Mouse (Mus musculus) neural tube, embryonic 11.5 days (tissue): ENCODE results near the gene Rbfox3. TPM values are rescaled to one million over a fixed set of nuclear protein-coding genes. Genes with fewer than 3 reads are reported as not detected.

ENCODE experiments used
- ATAC-seq: fragments of 200-750 bp; cut with Nextera tagmentation; 2 replicates; pipeline ENCODE4 v1.8.0; 2017; ENCODE audit warnings: moderate number of reproducible peaks, mild to moderate bottlenecking, moderate TSS enrichment, moderate library complexity; ENCODE audit not compliant: insufficient read depth, low FRiP score, low TSS enrichment
- DNase-seq: peaks from one replicate; pipeline ENCODE4 v3.0.0-alpha.2; 2015; ENCODE audit warnings: low spot score
- H3K27ac ChIP-seq: fragments of 300-500 bp; sonication (generic); 2 replicates; pipeline ENCODE4 v1.5.1; 2014; ENCODE audit warnings: low read depth, mild to moderate bottlenecking, low read length
- H3K27me3 ChIP-seq: fragments of 300-500 bp; sonication (generic); 2 replicates; pipeline ENCODE4 v1.6.1; 2014; ENCODE audit warnings: mild to moderate bottlenecking, low read length, mixed read lengths; ENCODE audit not compliant: control insufficient read depth, insufficient read depth
- H3K36me3 ChIP-seq: fragments of 300-500 bp; sonication (generic); 2 replicates; pipeline ENCODE4 v1.6.1; 2014; ENCODE audit warnings: mild to moderate bottlenecking, low read length, moderate library complexity, mixed read lengths; ENCODE audit not compliant: control insufficient read depth, insufficient read depth
- H3K4me1 ChIP-seq: fragments of 300-500 bp; sonication (generic); 2 replicates; pipeline ENCODE4 v1.6.1; 2014; ENCODE audit warnings: low read length, mixed read lengths; ENCODE audit not compliant: control insufficient read depth, insufficient read depth
- H3K4me2 ChIP-seq: fragments of 300-500 bp; sonication (generic); 2 replicates; pipeline ENCODE4 v1.6.1; 2014; ENCODE audit warnings: low read depth, mild to moderate bottlenecking, moderate library complexity
- H3K4me3 ChIP-seq: fragments of 300-500 bp; sonication (generic); 2 replicates; pipeline ENCODE4 v1.5.1; 2014; ENCODE audit warnings: low read depth, low read length
- H3K9ac ChIP-seq: fragments of 300-500 bp; sonication (generic); 2 replicates; pipeline ENCODE4 v1.6.1; 2014; ENCODE audit warnings: mild to moderate bottlenecking, low read length
- H3K9me3 ChIP-seq: fragments of 300-500 bp; sonication (generic); 2 replicates; pipeline ENCODE4 v1.6.1; 2016; ENCODE audit warnings: low read length; ENCODE audit not compliant: control insufficient read depth
- WGBS: fragments of 180-500 bp; shearing (Covaris S2); extraction: QIAGEN DNeasy Blood & Tissue Kit; methylation state at CpG from one replicate; pipeline ENCODE4 v1.1.7; 2014; 5-methylcytosine and 5-hydroxymethylcytosine counted together
- polyA plus RNA-seq: library from polyadenylated mRNA; unstranded; fragments of >200 nt; fragmentation: Nextera tagmentation; extraction: Ambion mirVana; gene quantifications from 2 replicates; pipeline ENCODE4 v1.2.1, GENCODE M21; 2014

The Rbfox3 gene
- polyA plus RNA-seq, 1 experiment from 2014 or later, result 16.2 TPM

- ATAC-seq (no peak), DNase-seq (peak; percentile 54)
- H3K4me2 ChIP-seq, result peak overlapping the region; percentile 85
- H3K9me3 ChIP-seq, result no peaks in the 10 kb centered on the region
- H3K4me1 ChIP-seq, result peaks cover 15% of the 10 kb centered on the region
- H3K36me3 ChIP-seq, result no peaks in the 10 kb centered on the region
- peak overlapping the region; percentile 91 for H3K9ac ChIP-seq
- peak overlapping the region; percentile 71 for H3K4me3 ChIP-seq
- under 1% methylated on average over 52 of the region's 52 CpGs for WGBS
- peaks cover 43% of the 10 kb centered on the region for H3K27me3 ChIP-seq
- peak overlapping the region; percentile 93 for H3K27ac ChIP-seq
Measured at GRCm38 (mm10) chr11:118908431-118908980, 2.9 kb downstream of the Rbfox3 start.

GRCm38 (mm10) chr11:118907471-118908401 is 3.7 kb downstream of the Rbfox3 start:
- DNase-seq (no peak), ATAC-seq (0 out of 2 replicates have a peak, but pooled peaks have one; percentile 11)
- H3K4me3 ChIP-seq, result peak overlapping the region; percentile 71
- WGBS, result 1% methylated on average over 43 of the region's 43 CpGs
- peak overlapping the region; percentile 85 for H3K4me2 ChIP-seq
- no peaks in the 10 kb centered on the region for H3K9me3 ChIP-seq
- peaks cover 15% of the 10 kb centered on the region for H3K4me1 ChIP-seq
- peak overlapping the region; percentile 91 for H3K9ac ChIP-seq
- H3K36me3 ChIP-seq, result no peaks in the 10 kb centered on the region
- H3K27me3 ChIP-seq, result peaks cover 43% of the 10 kb centered on the region
- peak overlapping the region; percentile 93 for H3K27ac ChIP-seq

- ATAC-seq, result no peak
- Histone ChIP-seq H3K4me3 (peak overlapping the region; percentile 71), H3K27me3 (peaks cover 43% of the 10 kb centered on the region), H3K9me3 (no peaks in the 10 kb centered on the region), H3K4me1 (peaks cover 15% of the 10 kb centered on the region), H3K4me2 (peak overlapping the region; percentile 85), H3K27ac (peak overlapping the region; percentile 93; the same call in 1 of the 2 replicates), H3K9ac (peak overlapping the region; percentile 16), H3K36me3 (no peaks in the 10 kb centered on the region)
- no peak for DNase-seq
- 6% methylated on average over 23 of the region's 23 CpGs for WGBS
Measured at GRCm38 (mm10) chr11:118906824-118907470, 4.5 kb downstream of the Rbfox3 start.

- H3K9ac ChIP-seq, result 0 out of 2 replicates have a peak overlapping the region, but pooled peaks have one; percentile 7
- H3K4me1 ChIP-seq, result peaks cover 15% of the 10 kb centered on the region
- 26% methylated on average over 12 of the region's 12 CpGs for WGBS
- H3K4me2 ChIP-seq, result peak overlapping the region; percentile 85
- 0 out of 2 replicates have a peak overlapping the region, but pooled peaks have one; percentile 30 for H3K27ac ChIP-seq
- no peaks in the 10 kb centered on the region for H3K9me3 ChIP-seq
- H3K4me3 ChIP-seq, result peak overlapping the region; percentile 71; the same call in 1 of the 2 replicates
- ATAC-seq (no peak), DNase-seq (peak; percentile 44)
- H3K36me3 ChIP-seq, result no peaks in the 10 kb centered on the region
- H3K27me3 ChIP-seq, result peaks cover 43% of the 10 kb centered on the region
Measured at GRCm38 (mm10) chr11:118906131-118906823, 5.1 kb downstream of the Rbfox3 start.

DNA sequence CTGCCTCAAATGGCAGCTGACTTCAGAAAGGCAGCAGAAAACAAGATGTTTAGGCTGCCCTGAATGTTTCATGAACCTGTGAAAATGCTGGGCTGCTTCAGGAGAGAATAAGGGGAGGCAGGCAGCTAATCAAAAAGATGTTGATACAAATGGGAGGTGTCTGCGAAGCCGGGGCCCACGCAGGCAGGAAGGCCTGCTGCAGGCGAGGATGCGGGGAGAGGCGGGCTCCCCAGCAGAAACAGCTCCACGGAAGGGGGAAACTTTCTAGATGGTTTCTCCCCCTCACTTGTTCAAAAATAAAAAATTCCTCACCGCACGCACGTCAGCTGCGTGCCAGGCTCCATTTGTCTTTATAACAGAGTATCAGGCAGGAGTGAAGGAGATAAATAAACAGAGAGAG is 5.7 kb downstream of the Rbfox3 start:
- no peak for DNase-seq
- peaks cover 41% of the 10 kb centered on the region for H3K27me3 ChIP-seq
- no peak for ATAC-seq
- H3K4me2 ChIP-seq, result peak overlapping the region; percentile 85
- no peaks in the 10 kb centered on the region for H3K36me3 ChIP-seq
- H3K27ac ChIP-seq, result no peak overlapping the region
- H3K4me1 ChIP-seq, result peaks cover 15% of the 10 kb centered on the region
- H3K9ac ChIP-seq, result no peak overlapping the region
- no peak overlapping the region for H3K4me3 ChIP-seq
- no peaks in the 10 kb centered on the region for H3K9me3 ChIP-seq
- WGBS, result 64% methylated on average over 11 of the region's 11 CpGs

- Histone ChIP-seq H3K9ac (no peak overlapping the region), H3K27me3 (peaks cover 36% of the 10 kb centered on the region), H3K4me2 (no peak overlapping the region), H3K36me3 (no peaks in the 10 kb centered on the region), H3K9me3 (no peaks in the 10 kb centered on the region), H3K4me3 (no peak overlapping the region), H3K27ac (no peak overlapping the region), H3K4me1 (peaks cover 10% of the 10 kb centered on the region; the same call in 1 of the 2 replicates)
- no peak for ATAC-seq
- WGBS, result 90% methylated on average over 6 of the region's 6 CpGs
- DNase-seq, result no peak
Measured at GRCm38 (mm10) chr11:118904253-118904652, 7.1 kb downstream of the Rbfox3 start.

- WGBS, result 57% methylated on average over 26 of the region's 26 CpGs
- Histone ChIP-seq H3K36me3 (no peaks in the 10 kb centered on the region), H3K9ac (no peak overlapping the region), H3K4me1 (peaks cover 26% of the 10 kb centered on the region), H3K9me3 (no peaks in the 10 kb centered on the region), H3K4me3 (no peak overlapping the region), H3K27ac (no peak overlapping the region), H3K27me3 (no peaks in the 10 kb centered on the region), H3K4me2 (no peak overlapping the region)
- no peak for ATAC-seq
- DNase-seq, result no peak
Measured at GRCm38 (mm10) chr11:118899771-118900545, 11.4 kb downstream of the Rbfox3 start.
